Mouse (Mus musculus) myocyte (in vitro differentiated cells): ENCODE data around the gene Cdh1. TPM values are rescaled to one million over a fixed set of nuclear protein-coding genes. Genes with fewer than 3 reads are reported as not detected.
A peak's percentile ranks its signal among the peaks of the same experiment; 100 is the strongest.

Source experiments
- H3K27me3 ChIP-seq: one replicate; pipeline ENCODE4 v1.6.1; 2011; ENCODE audit not compliant: control insufficient read depth, insufficient read depth, insufficient read length
- H3K36me3 ChIP-seq: one replicate; pipeline ENCODE4 v1.6.1; 2011; ENCODE audit not compliant: control insufficient read depth, insufficient read depth
- H3K4me2 ChIP-seq: one replicate; pipeline ENCODE4 v1.6.1; 2011; ENCODE audit warnings: low read depth, control low read depth
- H3K4me3 ChIP-seq: one replicate; pipeline ENCODE4 v1.5.1; 2011; ENCODE audit warnings: mild to moderate bottlenecking, control low read depth, moderate library complexity
- H3K79me2 ChIP-seq: one replicate; pipeline ENCODE4 v1.6.1; 2011; ENCODE audit not compliant: control insufficient read depth, insufficient read depth
- H3ac ChIP-seq: one replicate; pipeline ENCODE4 v1.6.1; 2011; ENCODE audit not compliant: control insufficient read depth, insufficient read length
- CEBPB ChIP-seq: IDR thresholded peaks from 2 replicates; pipeline ENCODE4 v1.6.1; 2011; ENCODE audit warnings: mild to moderate bottlenecking, moderate library complexity; ENCODE audit not compliant: poor library complexity, insufficient read depth, severe bottlenecking
- E2F4 ChIP-seq: IDR thresholded peaks from one replicate; pipeline ENCODE4 v1.6.1; 2011; ENCODE audit warnings: mild to moderate bottlenecking, control low read depth, moderate library complexity; ENCODE audit not compliant: insufficient read depth
- MAX ChIP-seq: IDR thresholded peaks from one replicate; pipeline ENCODE4 v1.6.1; 2011; ENCODE audit warnings: low read depth, mild to moderate bottlenecking, control low read depth
- MYOD1 ChIP-seq, 3 experiments: IDR thresholded peaks; one replicate each; pipeline ENCODE4 v1.6.1; 2011; ENCODE audit warnings: control low read depth in 2 of 3, low read depth in 2 of 3, mild to moderate bottlenecking in 2 of 3, moderate library complexity in 1 of 3; ENCODE audit not compliant: insufficient read length in 2 of 3, control insufficient read depth in 1 of 3
- MYOG ChIP-seq, 3 experiments: IDR thresholded peaks; one replicate each; pipeline ENCODE4 v1.6.1; 2011; ENCODE audit warnings: control low read depth in 2 of 3, low read depth in 2 of 3, mild to moderate bottlenecking in 2 of 3; ENCODE audit not compliant: insufficient read length in 2 of 3, control insufficient read depth in 1 of 3, insufficient read depth in 1 of 3
- POLR2A ChIP-seq: IDR thresholded peaks from one replicate; pipeline ENCODE4 v1.6.1; 2011; ENCODE audit warnings: low read depth, mild to moderate bottlenecking, control low read depth, moderate library complexity; ENCODE audit not compliant: insufficient read length
- POLR2AphosphoS2 ChIP-seq: IDR thresholded peaks from one replicate; pipeline ENCODE4 v1.6.1; 2011; ENCODE audit warnings: low read depth, control low read depth; ENCODE audit not compliant: insufficient read length
- REST ChIP-seq: IDR thresholded peaks from one replicate; pipeline ENCODE4 v1.6.1; 2011; ENCODE audit warnings: mild to moderate bottlenecking, control low read depth, moderate library complexity; ENCODE audit not compliant: insufficient read depth, insufficient read length
- SRF ChIP-seq: IDR thresholded peaks from one replicate; pipeline ENCODE4 v1.6.1; 2011; ENCODE audit warnings: low read depth; ENCODE audit not compliant: control insufficient read depth, insufficient read length
- TCF12 ChIP-seq: IDR thresholded peaks from one replicate; pipeline ENCODE4 v1.6.1; 2011; ENCODE audit warnings: mild to moderate bottlenecking, control low read depth; ENCODE audit not compliant: poor library complexity, insufficient read depth, severe bottlenecking
- TCF3 ChIP-seq: IDR thresholded peaks from one replicate; pipeline ENCODE4 v1.6.1; 2011; ENCODE audit warnings: low read depth, control low read depth; ENCODE audit not compliant: insufficient read length
- USF1 ChIP-seq: IDR thresholded peaks from one replicate; pipeline ENCODE4 v1.6.1; 2011; ENCODE audit warnings: low read depth, mild to moderate bottlenecking, control low read depth, moderate library complexity
- polyA plus RNA-seq: library from polyadenylated mRNA; unstranded; fragments of >200 nt; fragmentation: generic; extraction: Trizol; gene quantifications from one replicate; pipeline ENCODE4 v1.2.1, GENCODE M21; 2012; ENCODE audit warnings: missing spikeins

The Cdh1 gene
- polyA plus RNA-seq, 1 experiment = 0.11 TPM

DNA sequence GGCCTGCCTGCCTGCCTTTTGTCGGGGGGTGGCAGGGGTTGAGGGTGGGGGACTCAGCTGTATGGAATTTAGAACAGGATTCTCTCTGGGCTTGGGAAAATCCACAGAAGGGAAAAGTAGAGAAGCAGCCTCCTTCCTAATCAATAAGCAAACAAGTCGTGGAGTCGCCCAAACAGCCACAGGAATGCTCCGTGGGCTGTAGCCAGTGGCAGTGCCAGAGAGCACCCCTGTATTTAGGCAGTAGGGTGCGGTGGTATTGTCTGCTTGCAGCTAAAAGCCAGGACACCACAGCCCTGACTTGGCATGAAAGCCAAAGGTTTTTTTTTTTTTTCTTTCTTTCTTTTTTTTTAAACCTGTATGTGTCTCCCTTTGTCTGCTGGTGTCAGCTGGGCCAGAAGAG lies 37.8 kb downstream of the Cdh1 start:
- H3K79me2 ChIP-seq = no peaks in the 10 kb centered on the region
- TF ChIP-seq POLR2A (no peak), SRF (no peak), MYOD1 (IDR thresholded peaks at IDR 0.05; ENCODE audit: control insufficient read depth in 1 of 3, insufficient read length in 2 of 3, low read depth in 2 of 3) (no peak), TCF3 (no peak), MYOG (IDR thresholded peaks at IDR 0.05; ENCODE audit: control insufficient read depth in 1 of 3, insufficient read depth in 1 of 3, insufficient read length in 2 of 3, low read depth in 2 of 3) (no peak), USF1 (no peak)
- peak overlapping the region; percentile 10 for H3K4me2 ChIP-seq
- no peak overlapping the region for H3ac ChIP-seq
- no peak overlapping the region for H3K4me3 ChIP-seq
- no peaks in the 10 kb centered on the region for H3K36me3 ChIP-seq
- no peaks in the 10 kb centered on the region for H3K27me3 ChIP-seq

DNA sequence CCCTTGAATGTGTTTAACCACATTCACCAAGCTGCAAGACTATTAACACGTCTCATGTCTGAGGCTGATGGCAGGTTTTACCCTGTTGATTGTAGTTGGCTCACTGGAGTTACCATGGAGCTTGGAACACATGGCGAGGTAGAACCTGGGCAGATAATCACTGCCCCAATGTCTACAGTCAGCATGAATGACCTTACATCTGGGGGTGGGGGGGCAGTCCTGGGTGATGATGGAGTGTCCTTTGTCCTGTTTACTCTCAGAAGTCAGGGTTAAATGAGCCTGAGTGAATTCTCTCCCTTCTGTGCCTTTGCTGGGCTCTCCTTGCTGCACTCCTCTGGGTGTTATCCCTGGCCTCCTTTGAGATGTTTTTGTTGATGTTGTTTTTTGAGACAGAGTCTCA lies 39.0 kb downstream of the Cdh1 start:
- H3K36me3 ChIP-seq = no peaks in the 10 kb centered on the region

DNA sequence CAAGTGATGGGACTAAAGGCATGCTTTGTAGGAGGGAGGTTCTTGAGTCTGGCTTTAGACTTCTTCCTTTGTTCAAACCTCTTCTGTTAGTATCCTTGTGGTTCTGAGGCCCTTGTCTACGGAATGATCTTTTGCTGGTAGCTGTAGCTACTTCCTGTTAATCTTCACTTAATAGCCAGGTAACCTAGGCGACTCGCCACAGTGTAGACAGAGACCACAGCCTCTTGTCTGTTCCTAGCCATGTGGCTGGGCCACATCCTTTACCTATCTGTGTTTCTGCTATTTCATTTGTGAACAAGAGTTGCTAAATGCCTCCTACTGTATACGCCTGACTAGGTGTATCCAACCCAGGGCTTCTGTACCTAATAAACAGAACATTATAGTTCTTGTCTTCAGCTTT lies 39.9 kb downstream of the Cdh1 start:
- TF ChIP-seq USF1 (no peak), SRF (no peak), CEBPB (no peak), POLR2A (no peak), E2F4 (no peak), POLR2AphosphoS2 (no peak), MAX (no peak), MYOG (IDR thresholded peaks at IDR 0.05; ENCODE audit: control insufficient read depth in 1 of 3, insufficient read depth in 1 of 3, insufficient read length in 2 of 3, low read depth in 2 of 3) (no peak), REST (no peak), MYOD1 (IDR thresholded peaks at IDR 0.05; ENCODE audit: control insufficient read depth in 1 of 3, insufficient read length in 2 of 3, low read depth in 2 of 3) (no peak), TCF12 (no peak), TCF3 (no peak)

More for the DNA sequence above, 39.0 kb downstream of the Cdh1 start:
- Histone ChIP-seq H3K79me2 (no peaks in the 10 kb centered on the region), H3ac (no peak overlapping the region), H3K4me2 (no peak overlapping the region), H3K4me3 (no peak overlapping the region), H3K27me3 (no peaks in the 10 kb centered on the region)
- TF ChIP-seq CEBPB (no peak), MYOG (IDR thresholded peaks at IDR 0.05; ENCODE audit: control insufficient read depth in 1 of 3, insufficient read depth in 1 of 3, insufficient read length in 2 of 3, low read depth in 2 of 3) (no peak), POLR2AphosphoS2 (no peak), MYOD1 (IDR thresholded peaks at IDR 0.05; ENCODE audit: control insufficient read depth in 1 of 3, insufficient read length in 2 of 3, low read depth in 2 of 3) (no peak)

DNA sequence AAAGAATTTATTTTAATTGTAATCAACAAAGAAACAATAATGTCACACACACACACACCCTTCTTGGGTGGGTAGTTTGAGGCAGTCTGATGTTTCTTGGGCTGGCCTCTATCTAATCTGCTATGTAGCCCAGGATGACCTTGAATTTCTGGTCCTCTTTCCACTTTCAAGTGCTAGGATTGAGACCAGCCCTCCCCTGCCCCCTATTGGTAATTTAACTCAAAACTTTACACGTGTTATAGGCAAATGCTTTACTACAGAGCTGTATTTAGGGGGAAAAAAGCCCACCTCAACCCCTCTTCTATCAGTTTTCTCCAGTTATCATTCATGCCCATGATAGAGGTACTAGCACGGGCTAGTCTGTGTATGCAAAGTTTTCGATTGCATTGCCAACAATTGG lies 41.8 kb downstream of the Cdh1 start:
- Histone ChIP-seq H3K4me2 (peak overlapping the region; percentile 0), H3K36me3 (no peaks in the 10 kb centered on the region), H3ac (no peak overlapping the region), H3K79me2 (no peaks in the 10 kb centered on the region), H3K27me3 (no peaks in the 10 kb centered on the region), H3K4me3 (no peak overlapping the region)
- TF ChIP-seq USF1 (no peak), CEBPB (no peak), TCF12 (no peak), MYOG (IDR thresholded peaks at IDR 0.05; ENCODE audit: control insufficient read depth in 1 of 3, insufficient read depth in 1 of 3, insufficient read length in 2 of 3, low read depth in 2 of 3) (no peak), TCF3 (no peak), E2F4 (no peak), REST (no peak), SRF (no peak), POLR2AphosphoS2 (no peak), MYOD1 (IDR thresholded peaks at IDR 0.05; ENCODE audit: control insufficient read depth in 1 of 3, insufficient read length in 2 of 3, low read depth in 2 of 3) (no peak), POLR2A (no peak), MAX (no peak)

More for the DNA sequence above, 39.9 kb downstream of the Cdh1 start:
- H3K79me2 ChIP-seq = no peaks in the 10 kb centered on the region
- H3K4me3 ChIP-seq = no peak overlapping the region
- H3K36me3 ChIP-seq = no peaks in the 10 kb centered on the region
- H3ac ChIP-seq = no peak overlapping the region
- no peak overlapping the region for H3K4me2 ChIP-seq
- no peaks in the 10 kb centered on the region for H3K27me3 ChIP-seq

DNA sequence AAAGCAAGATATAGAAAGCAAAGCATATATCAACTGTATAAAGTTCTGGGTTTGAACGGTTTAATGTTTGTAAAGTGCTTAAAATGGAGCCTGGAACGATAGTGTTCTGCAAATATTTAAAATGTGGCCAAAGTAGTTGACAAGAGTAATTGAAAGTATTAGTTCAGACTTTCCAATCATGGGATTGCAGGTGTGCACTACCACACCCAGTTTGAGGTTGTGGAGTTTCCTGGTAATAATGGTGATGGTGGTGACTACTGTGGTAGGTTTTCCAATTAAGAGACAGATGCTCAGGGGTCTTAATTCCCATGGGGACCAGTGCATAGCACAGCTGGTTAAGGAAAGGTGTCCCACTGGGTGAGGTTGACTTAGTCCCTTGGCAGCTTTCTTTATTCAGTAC lies 43.0 kb downstream of the Cdh1 start:
- Histone ChIP-seq H3K36me3 (no peaks in the 10 kb centered on the region), H3K4me2 (no peak overlapping the region), H3K27me3 (no peaks in the 10 kb centered on the region), H3ac (no peak overlapping the region), H3K4me3 (no peak overlapping the region), H3K79me2 (no peaks in the 10 kb centered on the region)
- no peak for TF ChIP-seq REST
